Mouse (Mus musculus) monocyte, adult 5-6 weeks (primary cell): ENCODE results near the gene Slc38a11. TPM values are rescaled to one million over a fixed set of nuclear protein-coding genes. Genes with fewer than 3 reads are reported as not detected.

Experiments used
- ATAC-seq: fragments of 153-309, 156-312 bp; replicated peaks from 2 replicates; pipeline ENCODE4 v1.8.0; 2017; ENCODE audit warnings: mild to moderate bottlenecking; ENCODE audit not compliant: low TSS enrichment, insufficient number of reproducible peaks, severe bottlenecking, poor library complexity, low FRiP score
- total RNA-seq: library from RNA; stranded (forward); fragments of 200-1000, 200-491, 200-594 nt; gene quantifications from 3 replicates; pipeline ENCODE4 v1.2.3, GENCODE M21; 2017

The Slc38a11 gene
- total RNA-seq, 1 experiment from 2014 or later, result not detected

DNA sequence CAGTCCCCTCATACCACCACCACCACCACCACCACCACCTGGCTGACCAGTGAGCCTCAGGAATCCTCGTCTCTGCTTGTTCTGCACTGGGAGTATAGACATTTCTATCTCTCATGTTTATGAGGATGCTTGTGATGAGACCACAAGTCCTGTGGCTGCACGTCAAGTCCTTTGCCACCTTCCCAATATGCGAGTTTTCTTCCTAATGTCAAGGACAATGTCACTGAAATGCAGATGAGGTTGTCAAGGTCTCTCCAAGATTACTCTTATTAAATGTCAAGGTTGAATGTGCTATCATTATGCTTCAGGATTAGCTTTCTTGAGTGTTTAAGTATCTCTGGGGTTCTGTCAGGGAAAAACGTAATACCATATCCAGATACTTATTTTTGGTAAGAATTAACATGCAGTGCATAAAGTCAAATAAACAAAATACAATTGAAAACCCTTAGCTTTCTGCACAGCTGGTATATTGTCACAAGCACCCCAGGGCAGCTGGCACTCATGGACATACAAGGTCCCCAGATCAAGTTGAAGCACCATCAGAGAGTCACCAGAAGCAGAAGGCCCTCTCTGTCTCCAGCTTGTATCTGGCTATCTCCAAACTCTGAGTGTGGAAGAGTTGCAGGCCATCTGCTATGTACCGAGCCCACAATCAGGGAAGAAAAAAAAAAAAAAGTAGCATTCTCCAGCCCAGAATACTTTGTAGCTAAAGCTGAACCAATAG lies 97.1 kb downstream of the Slc38a11 start:
- ATAC-seq, result no peak

Other genes starting within 250 kb of the Slc38a11 start
- gene Cobll1, start 124.6 kb downstream of the Slc38a11 start, total RNA-seq, result 3.8 to 17.0 TPM (median 4.2 TPM) in 3 replicates
- not detected in 3 replicates for gene Scn3a, start 203.6 kb upstream of the Slc38a11 start, total RNA-seq